Mouse (Mus musculus) intestine, postnatal 0 days (tissue): ENCODE data around the gene Fgfr2. TPM values are rescaled to one million over a fixed set of nuclear protein-coding genes. Genes with fewer than 3 reads are reported as not detected.
A peak's percentile ranks its signal among the peaks of the same experiment; 100 is the strongest.

ENCODE experiments used
- ATAC-seq: fragments of 200-750 bp; cut with Nextera tagmentation; 2 replicates; pipeline ENCODE4 v1.8.0; 2017; ENCODE audit warnings: mild to moderate bottlenecking, moderate TSS enrichment, moderate library complexity
- H3K27ac ChIP-seq: fragments of 300-500 bp; sonication (generic); 2 replicates; pipeline ENCODE4 v1.5.1; 2014; ENCODE audit warnings: mild to moderate bottlenecking, low read depth, low read length, moderate library complexity
- H3K27me3 ChIP-seq: fragments of 300-500 bp; sonication (generic); replicated peaks from 2 replicates; pipeline ENCODE4 v1.6.1; 2014; ENCODE audit warnings: low read length, mixed read lengths; ENCODE audit not compliant: control insufficient read depth, insufficient read depth
- H3K36me3 ChIP-seq: fragments of 300-500 bp; sonication (generic); 2 replicates; pipeline ENCODE4 v1.6.1; 2014; ENCODE audit warnings: mild to moderate bottlenecking, moderate library complexity; ENCODE audit not compliant: control insufficient read depth, insufficient read depth
- H3K4me1 ChIP-seq: fragments of 300-500 bp; sonication (generic); replicated peaks from 2 replicates; pipeline ENCODE4 v1.6.1; 2014; ENCODE audit warnings: antibody characterized with exemption, low read length, mixed read lengths; ENCODE audit not compliant: control insufficient read depth, insufficient read depth
- H3K4me2 ChIP-seq: fragments of 300-500 bp; sonication (generic); replicated peaks from 2 replicates; pipeline ENCODE4 v1.6.1; 2014; ENCODE audit warnings: low read depth, mild to moderate bottlenecking, moderate library complexity
- H3K4me3 ChIP-seq: fragments of 300-500 bp; sonication (generic); 2 replicates; pipeline ENCODE4 v1.5.1; 2014; ENCODE audit warnings: low read depth, low read length
- H3K9ac ChIP-seq: fragments of 300-500 bp; sonication (generic); 2 replicates; pipeline ENCODE4 v1.6.1; 2014; ENCODE audit warnings: mild to moderate bottlenecking, low read depth, low read length
- H3K9me3 ChIP-seq: fragments of 300-500 bp; sonication (generic); 2 replicates; pipeline ENCODE4 v1.6.1; 2016; ENCODE audit warnings: mixed run types; ENCODE audit not compliant: control insufficient read depth
- CTCF ChIP-seq: sonication (generic); IDR thresholded peaks from 2 replicates; pipeline ENCODE4 v1.5.1; 2016; ENCODE audit warnings: low read depth, mild to moderate bottlenecking, control low read depth, antibody characterized with exemption, moderate library complexity
- WGBS: fragments of 180-500 bp; shearing (Covaris S2); extraction: QIAGEN DNeasy Blood & Tissue Kit; methylation state at CpG from one replicate; pipeline ENCODE4 v1.1.7; 2014; 5-methylcytosine and 5-hydroxymethylcytosine counted together
- polyA plus RNA-seq: library from polyadenylated mRNA; unstranded; fragments of >200 nt; fragmentation: Nextera tagmentation; extraction: Ambion mirVana; gene quantifications from 2 replicates; pipeline ENCODE4 v1.2.1, GENCODE M21; 2015

The Fgfr2 gene
- polyA plus RNA-seq, 1 experiment from 2014 or later: 29.5 TPM

- H3K4me1 ChIP-seq: no peaks in the 10 kb centered on the region
- no peaks in the 10 kb centered on the region for H3K9me3 ChIP-seq
- H3K4me2 ChIP-seq: no peak overlapping the region
- no peaks in the 10 kb centered on the region for H3K36me3 ChIP-seq
- no peak for TF ChIP-seq CTCF
- H3K4me3 ChIP-seq: no peak overlapping the region
- no peak overlapping the region for H3K27ac ChIP-seq
- H3K9ac ChIP-seq: no peak overlapping the region
- H3K27me3 ChIP-seq: no peaks in the 10 kb centered on the region
- WGBS: 90% methylated on average over 9 of the region's 9 CpGs
- ATAC-seq: no peak
Measured at GRCm38 (mm10) chr7:130827844-130828403, 2295.2 kb downstream of the Fgfr2 start.

GRCm38 (mm10) chr7:130827431-130827830 lies 2295.7 kb downstream of the Fgfr2 start:
- H3K9ac ChIP-seq: no peak overlapping the region
- peak; percentile 83 for TF ChIP-seq CTCF
- H3K27ac ChIP-seq: no peak overlapping the region
- H3K27me3 ChIP-seq: no peaks in the 10 kb centered on the region
- H3K36me3 ChIP-seq: no peaks in the 10 kb centered on the region
- no peak overlapping the region for H3K4me3 ChIP-seq
- ATAC-seq: no peak
- H3K9me3 ChIP-seq: no peaks in the 10 kb centered on the region
- WGBS: 41% methylated on average over 3 of the region's 3 CpGs
- no peaks in the 10 kb centered on the region for H3K4me1 ChIP-seq
- H3K4me2 ChIP-seq: no peak overlapping the region

- H3K36me3 ChIP-seq: no peaks in the 10 kb centered on the region
- H3K27ac ChIP-seq: no peak overlapping the region
- no peaks in the 10 kb centered on the region for H3K4me1 ChIP-seq
- H3K9ac ChIP-seq: no peak overlapping the region
- H3K9me3 ChIP-seq: no peaks in the 10 kb centered on the region
- 91% methylated on average over 3 of the region's 3 CpGs for WGBS
- no peaks in the 10 kb centered on the region for H3K27me3 ChIP-seq
- no peak for ATAC-seq
- no peak overlapping the region for H3K4me3 ChIP-seq
- no peak for TF ChIP-seq CTCF
- no peak overlapping the region for H3K4me2 ChIP-seq
Measured at GRCm38 (mm10) chr7:130826343-130826742, 2296.8 kb downstream of the Fgfr2 start.

- no peak overlapping the region for H3K4me2 ChIP-seq
- H3K27me3 ChIP-seq: no peaks in the 10 kb centered on the region
- H3K9me3 ChIP-seq: no peaks in the 10 kb centered on the region
- no peaks in the 10 kb centered on the region for H3K36me3 ChIP-seq
- H3K4me3 ChIP-seq: no peak overlapping the region
- ATAC-seq: no peak
- no peak overlapping the region for H3K9ac ChIP-seq
- H3K27ac ChIP-seq: no peak overlapping the region
- 42% methylated on average over 9 of the region's 9 CpGs for WGBS
- TF ChIP-seq CTCF: no peak
- no peaks in the 10 kb centered on the region for H3K4me1 ChIP-seq
Measured at GRCm38 (mm10) chr7:130823992-130824391, 2299.2 kb downstream of the Fgfr2 start.

GRCm38 (mm10) chr7:130819624-130820023 lies 2303.5 kb downstream of the Fgfr2 start:
- peak; percentile 49 for ATAC-seq
- no peak overlapping the region for H3K4me2 ChIP-seq
- H3K9ac ChIP-seq: no peak overlapping the region
- no peak overlapping the region for H3K4me3 ChIP-seq
- no peak for TF ChIP-seq CTCF
- H3K9me3 ChIP-seq: no peaks in the 10 kb centered on the region
- WGBS: 35% methylated on average over 10 of the region's 10 CpGs
- H3K27me3 ChIP-seq: no peaks in the 10 kb centered on the region
- H3K36me3 ChIP-seq: no peaks in the 10 kb centered on the region
- H3K27ac ChIP-seq: no peak overlapping the region
- no peaks in the 10 kb centered on the region for H3K4me1 ChIP-seq

GRCm38 (mm10) chr7:130818813-130819212 lies 2304.3 kb downstream of the Fgfr2 start:
- no peaks in the 10 kb centered on the region for H3K36me3 ChIP-seq
- H3K4me3 ChIP-seq: no peak overlapping the region
- WGBS: 63% methylated on average over 5 of the region's 5 CpGs
- H3K9ac ChIP-seq: no peak overlapping the region
- no peaks in the 10 kb centered on the region for H3K27me3 ChIP-seq
- no peaks in the 10 kb centered on the region for H3K9me3 ChIP-seq
- ATAC-seq: no peak
- no peak overlapping the region for H3K27ac ChIP-seq
- no peak overlapping the region for H3K4me2 ChIP-seq
- no peak for TF ChIP-seq CTCF
- no peaks in the 10 kb centered on the region for H3K4me1 ChIP-seq

GRCm38 (mm10) chr7:130816243-130816642 lies 2306.9 kb downstream of the Fgfr2 start:
- Histone ChIP-seq H3K4me3 (no peak overlapping the region), H3K4me2 (no peak overlapping the region), H3K4me1 (no peaks in the 10 kb centered on the region), H3K9ac (no peak overlapping the region), H3K36me3 (no peaks in the 10 kb centered on the region), H3K27ac (no peak overlapping the region), H3K9me3 (no peaks in the 10 kb centered on the region), H3K27me3 (no peaks in the 10 kb centered on the region)
- ATAC-seq: no peak
- TF ChIP-seq CTCF: no peak
- WGBS: 80% methylated on average over 7 of the region's 7 CpGs
